Mouse (Mus musculus): ENCODE measurements at regions not wholly inside any gene's neighbourhood (a gene's known extent, or its start where the extent isn't known, plus 50 kb on each side); places are given as distances from the start of the nearest gene placed in this dataset.

DNA sequence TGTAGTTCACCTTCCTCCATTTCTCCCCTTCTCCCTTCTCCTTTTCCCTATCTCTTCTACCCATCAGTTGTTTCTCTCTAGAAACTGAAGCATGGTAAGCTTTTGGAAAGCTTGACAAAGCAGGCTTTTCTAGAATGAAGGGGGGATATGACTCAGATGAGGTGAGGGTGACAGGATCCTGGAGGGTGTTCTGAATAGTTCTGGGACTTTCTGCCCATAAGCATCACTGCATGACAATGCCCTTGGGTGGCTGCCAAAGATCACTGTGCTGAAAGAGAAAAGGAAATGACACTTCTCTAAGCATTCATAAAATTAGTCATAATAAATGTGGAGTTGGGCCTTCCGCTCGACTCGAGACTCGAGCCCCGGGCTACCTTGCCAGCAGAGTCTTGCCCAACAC lies 67.7 kb upstream of the Gpr158 start:
- TF ChIP-seq CTCF (IDR thresholded peaks at IDR 0.05; ENCODE audit: low read depth) = no peak
- TF ChIP-seq EP300 (optimal IDR thresholded peaks at IDR 0.05) = no peak
